Mouse (Mus musculus): ENCODE measurements around the gene Zfp13.
"Not testable (repeated sequence)": the region's sequence is repeated elsewhere in the genome, so short reads cannot be mapped to it uniquely, and the experiment has no call there.

The Zfp13 gene

DNA sequence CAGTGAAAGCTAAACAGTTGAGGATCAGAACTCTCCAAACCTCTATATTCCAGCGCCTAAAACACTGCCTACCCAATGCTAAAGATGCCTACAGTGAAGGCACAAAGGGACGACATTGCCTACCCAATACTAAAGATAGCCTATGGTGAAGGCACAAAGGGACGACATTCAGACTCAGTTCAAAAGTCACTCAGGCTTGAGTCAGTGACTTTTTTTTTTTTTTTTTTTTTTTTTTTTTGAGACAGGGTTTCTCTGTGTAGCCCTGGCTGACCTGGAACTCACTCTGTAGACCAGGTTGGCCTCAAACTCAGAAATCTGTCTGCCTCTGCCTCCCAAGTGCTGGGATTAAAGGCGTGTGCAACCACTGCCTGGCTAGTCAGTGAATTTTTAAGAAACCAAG, 4.1 kb downstream of the Zfp13 start:
- in situ Hi-C loops (cut with MboI; ENCODE audit: unreplicated experiment in 2 of 2): not testable (repeated sequence)

- in situ Hi-C loops (cut with MboI; ENCODE audit: unreplicated experiment in 2 of 2): no loop called here
These were observed 6.4 kb downstream of the Zfp13 start for GRCm38 (mm10) chr17:23592926-23593300.

DNA sequence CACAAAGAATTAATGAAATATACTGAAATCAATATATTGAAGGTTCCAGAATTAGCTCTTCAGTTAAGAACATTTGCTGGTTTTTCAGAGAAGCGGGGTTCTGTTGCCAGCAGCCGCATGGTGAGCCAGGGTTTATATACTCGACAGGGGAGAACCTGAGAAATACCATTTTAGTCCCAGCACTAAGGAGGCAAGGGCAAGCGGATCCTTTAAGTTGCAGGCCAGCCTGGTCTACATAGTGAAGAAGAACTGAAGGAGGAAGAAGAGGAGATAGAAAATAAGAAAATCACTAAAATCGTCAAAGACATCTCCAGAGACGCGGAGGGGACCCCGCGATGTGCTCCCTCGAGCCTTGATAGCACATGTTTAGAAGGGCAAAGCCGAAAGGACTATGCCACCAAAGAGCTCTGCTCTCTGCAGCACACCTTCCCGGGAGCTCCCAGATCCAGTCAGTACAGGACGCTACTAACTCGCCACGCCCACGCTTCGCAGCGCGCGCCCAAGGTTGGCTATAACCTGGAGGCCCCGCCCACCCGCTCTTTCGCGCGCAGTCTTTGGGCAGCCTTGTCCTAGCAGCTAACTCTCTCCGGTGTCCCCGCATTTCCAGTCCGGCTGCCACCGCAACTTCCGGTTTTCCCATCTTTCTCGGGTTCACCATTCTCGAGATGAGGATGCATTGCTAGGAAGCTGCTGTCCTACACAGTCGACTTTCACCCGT, 6.9 kb downstream of the Zfp13 start:
- in situ Hi-C loops (cut with MboI; ENCODE audit: unreplicated experiment in 2 of 2): no loop called here

DNA sequence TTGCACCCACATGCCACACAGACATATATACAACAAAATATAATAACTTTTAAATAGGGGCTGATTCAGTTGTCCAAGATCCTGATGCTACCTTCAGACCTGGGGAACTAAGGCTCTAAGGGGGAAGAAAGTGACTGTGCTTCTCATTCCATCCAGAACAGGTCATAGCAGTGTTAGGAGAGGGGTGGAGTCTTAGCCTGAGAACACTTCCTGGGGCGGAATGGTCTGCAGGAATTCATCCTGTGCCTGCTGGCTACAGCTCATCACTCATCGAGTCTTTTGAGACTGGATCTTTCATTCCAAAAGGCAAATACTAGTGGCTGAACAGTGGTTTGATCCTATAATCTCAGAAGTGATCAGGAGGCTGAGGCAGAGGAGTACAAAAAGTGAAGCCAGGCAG, 12.0 kb downstream of the Zfp13 start:
- in situ Hi-C loops (cut with MboI; ENCODE audit: unreplicated experiment in 2 of 2): no loop called here

DNA sequence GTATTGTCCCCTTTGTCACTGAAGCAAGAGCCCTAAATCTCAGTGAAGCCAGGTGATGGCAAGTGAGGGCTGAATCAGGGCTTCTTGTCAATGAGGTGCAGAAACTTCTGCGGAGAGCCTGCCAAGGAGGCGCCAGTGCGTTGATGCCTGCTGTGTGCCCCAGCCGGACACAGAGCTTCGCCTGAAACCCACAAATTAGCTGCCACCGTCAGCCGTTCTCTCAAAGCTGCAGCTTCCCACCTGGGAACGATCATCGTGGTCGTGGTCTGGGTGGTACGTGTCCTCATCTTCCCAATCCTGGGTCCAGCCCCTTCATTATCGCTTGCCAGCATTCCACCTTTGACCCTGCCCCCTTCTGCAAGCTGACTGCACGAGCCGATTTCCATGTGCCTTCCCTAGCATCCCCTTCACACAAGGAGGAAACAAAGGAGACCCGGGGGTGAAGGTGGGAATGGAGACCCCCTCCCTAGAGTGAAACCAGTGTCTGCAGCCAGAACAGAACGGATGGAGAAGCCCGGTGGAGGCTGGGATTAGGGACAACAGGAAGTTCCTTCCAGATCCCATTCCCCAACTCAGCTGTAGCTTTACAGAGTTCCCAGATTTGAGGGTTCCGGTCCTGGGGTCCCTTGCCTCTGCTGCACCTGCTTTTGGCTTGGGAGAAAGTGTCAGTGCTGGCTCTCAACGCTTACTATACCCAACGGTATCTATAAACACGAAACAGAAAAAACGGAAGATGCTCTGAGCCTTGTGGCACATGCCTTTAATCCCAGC, 13.4 kb downstream of the Zfp13 start:
- in situ Hi-C loops (cut with MboI; ENCODE audit: unreplicated experiment in 2 of 2): no loop called here

GRCm38 (mm10) chr17:23584786-23585185, 14.5 kb downstream of the Zfp13 start:
- in situ Hi-C loops (cut with MboI; ENCODE audit: unreplicated experiment in 2 of 2): no loop called here

DNA sequence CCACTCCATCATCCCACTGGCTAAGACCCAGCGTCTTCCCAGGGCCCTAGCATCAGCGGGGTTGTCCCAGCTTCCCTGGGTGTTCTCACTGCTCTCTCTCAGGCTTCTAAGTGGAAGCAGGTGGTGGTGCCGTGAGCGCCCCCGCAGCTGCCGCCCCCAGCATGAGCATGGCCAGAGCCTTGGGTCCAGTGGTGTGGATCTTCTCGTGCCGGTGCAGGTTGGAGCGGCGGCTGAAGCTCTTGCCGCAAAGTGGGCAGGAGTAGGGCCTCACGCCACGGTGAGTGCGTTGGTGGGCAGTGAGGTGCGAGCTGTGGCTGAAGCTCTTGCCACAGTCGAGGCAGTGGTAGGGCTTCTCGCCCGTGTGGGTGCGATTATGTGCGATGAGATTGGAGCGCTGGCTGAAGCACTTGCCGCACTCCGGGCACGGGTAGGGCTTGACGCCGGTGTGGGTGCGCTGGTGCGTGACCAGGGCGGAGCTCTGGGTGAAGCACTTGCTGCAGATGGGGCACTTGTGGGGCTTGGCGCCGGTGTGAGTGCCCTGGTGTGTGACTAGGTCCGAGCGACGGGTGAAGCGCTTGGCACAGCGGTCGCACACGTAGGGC, 23.2 kb downstream of the Zfp13 start:
- in situ Hi-C loops (cut with MboI; ENCODE audit: unreplicated experiment in 2 of 2): loop anchor here (10.0 kb wide), 2 partner anchors 49 to 129 kb away; no protein-coding TSS in a partner anchor

GRCm38 (mm10) chr17:23574130-23574529, 25.2 kb downstream of the Zfp13 start:
- in situ Hi-C loops (cut with MboI; ENCODE audit: unreplicated experiment in 2 of 2): loop anchor here (5.0 to 25.0 kb wide), 6 partner anchors 33 to 1887 kb away; partner anchors contain the start of genes Gm10226 (in 1 of the 2) and Zfp946 (in 1 of the 2)

GRCm38 (mm10) chr17:23572059-23572458, 27.2 kb downstream of the Zfp13 start:
- in situ Hi-C loops (cut with MboI; ENCODE audit: unreplicated experiment in 2 of 2): loop anchor here (5.0 to 25.0 kb wide), 6 partner anchors 35 to 1885 kb away; partner anchors contain the start of genes Gm10226 (in 1 of the 2) and Zfp946 (in 1 of the 2)

DNA sequence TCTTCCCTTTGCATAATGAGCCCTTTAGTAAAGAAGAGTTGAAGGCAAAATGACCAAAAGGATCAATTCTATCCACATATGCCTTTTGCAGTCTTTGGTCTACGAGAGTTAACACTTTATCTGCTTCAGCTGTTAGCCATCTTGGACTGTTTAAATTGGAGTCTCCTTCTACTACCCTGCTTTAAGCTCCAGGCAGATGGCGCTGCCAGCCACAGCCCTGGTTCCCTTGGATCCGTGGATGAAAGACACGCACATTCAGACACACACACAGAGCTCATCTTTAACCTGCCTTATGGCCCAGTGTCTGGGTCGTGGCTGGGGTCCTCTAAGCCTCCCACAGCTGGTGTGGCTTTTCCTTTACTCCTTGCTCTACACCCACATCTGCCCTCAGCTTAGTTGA, 28.2 kb downstream of the Zfp13 start:
- in situ Hi-C loops (cut with MboI; ENCODE audit: unreplicated experiment in 2 of 2): loop anchor here (5.0 to 25.0 kb wide), 6 partner anchors 36 to 1884 kb away; partner anchors contain the start of genes Gm10226 (in 1 of the 2) and Zfp946 (in 1 of the 2)

DNA sequence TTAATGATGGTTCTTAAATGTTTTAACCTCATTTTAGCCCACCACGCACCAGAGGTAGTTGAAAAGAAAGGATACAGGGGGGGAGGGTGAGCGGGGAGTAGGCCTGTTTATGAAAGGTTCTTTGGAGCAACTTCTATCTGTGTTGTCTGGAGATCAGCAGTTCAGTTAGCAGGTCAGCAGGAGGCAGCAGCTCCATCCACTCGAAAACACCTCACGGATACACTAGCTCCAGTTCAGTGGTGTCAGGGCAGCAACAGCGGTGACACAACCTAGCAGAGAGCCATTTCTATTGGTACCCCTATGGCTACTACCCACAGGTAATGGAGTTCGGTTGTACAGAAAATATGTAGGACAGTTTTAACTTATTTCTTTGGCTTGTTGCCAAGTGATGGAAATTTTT, 29.3 kb downstream of the Zfp13 start:
- in situ Hi-C loops (cut with MboI; ENCODE audit: unreplicated experiment in 2 of 2): loop anchor here (5.0 to 25.0 kb wide), 6 partner anchors 37 to 1883 kb away; partner anchors contain the start of genes Gm10226 (in 1 of the 2) and Zfp946 (in 1 of the 2)

DNA sequence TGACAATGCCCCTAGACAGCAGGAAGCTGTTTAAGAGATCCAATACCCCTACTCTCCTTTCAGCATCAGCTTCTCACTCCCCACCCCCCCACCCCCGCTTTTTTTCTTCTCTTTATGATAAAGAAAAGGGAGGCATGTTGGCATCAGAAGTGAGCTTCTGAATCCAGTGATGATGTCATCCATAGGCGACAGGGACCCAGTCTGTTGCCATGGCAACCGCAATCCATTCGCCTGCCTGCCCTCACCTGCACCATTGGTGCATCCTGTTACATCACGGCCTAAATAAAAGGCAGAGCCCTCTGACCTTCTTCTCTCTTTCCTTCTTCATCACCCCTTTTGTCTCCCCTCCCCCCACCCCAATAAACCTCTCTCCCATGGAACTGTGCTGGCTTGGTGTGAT, 30.9 kb downstream of the Zfp13 start:
- in situ Hi-C loops (cut with MboI; ENCODE audit: unreplicated experiment in 2 of 2): loop anchor here (5.0 to 25.0 kb wide), 5 partner anchors 34 to 1881 kb away; partner anchors contain the start of genes Zfp945 (in 2 of the 2), Gm10226 (in 1 of the 2), Zfp40 (in 1 of the 2) and Zfp946 (in 1 of the 2)

DNA sequence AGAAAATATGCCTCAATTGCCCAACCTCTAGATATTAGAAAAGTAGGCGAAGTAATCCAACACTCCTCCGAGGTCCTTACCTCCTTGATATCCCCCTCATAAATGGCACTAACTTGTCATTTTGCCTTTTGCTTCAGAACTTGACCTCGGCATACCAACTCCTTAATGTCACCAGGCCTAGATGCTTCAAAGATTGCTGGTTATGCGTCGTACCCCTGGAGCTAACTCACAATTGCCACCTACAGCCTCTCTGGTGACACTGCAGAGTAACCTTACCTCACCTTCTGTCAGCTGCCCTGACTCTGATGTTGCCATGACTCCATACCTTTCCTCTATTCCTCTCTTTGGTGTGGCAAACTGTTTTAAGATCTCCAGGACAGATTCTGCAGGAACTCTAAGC, 32.5 kb downstream of the Zfp13 start:
- in situ Hi-C loops (cut with MboI; ENCODE audit: unreplicated experiment in 2 of 2): loop anchor here (5.0 to 25.0 kb wide), 5 partner anchors 36 to 1879 kb away; partner anchors contain the start of genes Zfp945 (in 2 of the 2), Gm10226 (in 1 of the 2), Zfp40 (in 1 of the 2) and Zfp946 (in 1 of the 2)

- in situ Hi-C loops (cut with MboI; ENCODE audit: unreplicated experiment in 2 of 2): loop anchor here (10.0 to 25.0 kb wide), 4 partner anchors 370 to 1877 kb away; partner anchors contain the start of genes Zfp945 (in 2 of the 2), Gm10226 (in 1 of the 2), Zfp40 (in 1 of the 2) and Zfp946 (in 1 of the 2)
These were observed 34.9 kb downstream of the Zfp13 start for GRCm38 (mm10) chr17:23564368-23564715.

DNA sequence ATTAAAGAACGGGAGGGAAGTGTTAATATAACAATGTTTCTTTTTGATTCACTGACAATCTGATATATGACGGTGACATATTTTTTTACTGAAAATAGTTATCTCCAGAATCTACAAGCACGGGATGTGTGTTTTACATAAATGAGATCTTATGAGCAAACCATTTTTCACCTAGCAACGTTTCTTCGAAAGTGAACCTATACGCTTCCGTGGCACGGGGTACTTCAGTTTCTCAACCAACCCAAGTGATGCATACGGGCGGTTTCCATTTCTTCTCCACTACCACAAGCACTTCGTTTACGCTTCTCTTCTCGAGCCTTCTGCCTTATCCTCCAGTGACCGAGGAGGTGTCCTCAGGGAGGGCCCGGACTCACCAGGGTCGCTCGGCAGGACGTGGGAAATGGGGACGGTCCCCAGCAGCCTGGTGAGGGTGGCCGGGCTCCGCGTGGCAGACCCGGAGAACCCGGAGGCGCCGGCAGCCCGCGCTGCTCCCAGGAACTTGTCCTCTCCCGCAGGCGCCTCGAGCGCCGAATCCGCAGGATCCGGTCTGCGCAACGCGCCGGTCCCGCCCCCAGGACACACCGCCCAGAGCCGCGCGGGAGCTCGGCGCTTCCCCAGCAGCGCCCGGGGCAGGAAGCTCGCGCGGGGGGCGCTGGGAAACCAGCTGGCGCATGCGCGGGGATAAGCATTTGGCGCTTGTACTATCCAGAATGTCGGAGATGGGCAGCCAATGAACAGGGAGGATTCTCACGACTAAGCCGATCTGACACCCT, 35.5 kb downstream of the Zfp13 start, which contains the start of gene Zfp213:
Gene Zfp213 (minus strand): TSS at position 644 of the 773 bp plus-strand sequence.
- in situ Hi-C loops (cut with MboI; ENCODE audit: unreplicated experiment in 2 of 2): loop anchor here (10.0 to 25.0 kb wide), 4 partner anchors 369 to 1876 kb away; partner anchors contain the start of genes Zfp945 (in 2 of the 2), Gm10226 (in 1 of the 2), Zfp40 (in 1 of the 2) and Zfp946 (in 1 of the 2)

DNA sequence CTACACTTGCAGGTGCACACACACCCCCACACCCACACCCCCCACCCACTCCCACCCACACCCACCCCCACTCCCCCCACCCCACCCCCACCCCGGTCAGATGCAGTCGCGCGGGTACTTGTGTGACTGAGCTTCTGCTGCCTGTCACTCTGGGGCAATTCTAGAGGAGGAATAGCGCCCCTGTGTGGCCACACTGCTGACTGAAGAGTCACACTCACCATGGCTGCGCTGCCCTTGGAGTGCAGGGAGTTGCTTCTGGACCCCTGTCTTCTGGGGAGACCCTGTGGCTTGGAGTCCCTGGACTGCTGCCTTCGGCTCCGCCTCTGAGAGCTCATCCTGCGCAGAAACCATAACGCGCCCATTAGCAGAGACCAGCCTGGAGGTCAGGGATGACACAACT, 39.5 kb downstream of the Zfp13 start:
- in situ Hi-C loops (cut with MboI; ENCODE audit: unreplicated experiment in 2 of 2): loop anchor here (10.0 to 25.0 kb wide), 4 partner anchors 365 to 1872 kb away; partner anchors contain the start of genes Zfp945 (in 2 of the 2), Gm10226 (in 1 of the 2), Zfp40 (in 1 of the 2) and Zfp946 (in 1 of the 2)

DNA sequence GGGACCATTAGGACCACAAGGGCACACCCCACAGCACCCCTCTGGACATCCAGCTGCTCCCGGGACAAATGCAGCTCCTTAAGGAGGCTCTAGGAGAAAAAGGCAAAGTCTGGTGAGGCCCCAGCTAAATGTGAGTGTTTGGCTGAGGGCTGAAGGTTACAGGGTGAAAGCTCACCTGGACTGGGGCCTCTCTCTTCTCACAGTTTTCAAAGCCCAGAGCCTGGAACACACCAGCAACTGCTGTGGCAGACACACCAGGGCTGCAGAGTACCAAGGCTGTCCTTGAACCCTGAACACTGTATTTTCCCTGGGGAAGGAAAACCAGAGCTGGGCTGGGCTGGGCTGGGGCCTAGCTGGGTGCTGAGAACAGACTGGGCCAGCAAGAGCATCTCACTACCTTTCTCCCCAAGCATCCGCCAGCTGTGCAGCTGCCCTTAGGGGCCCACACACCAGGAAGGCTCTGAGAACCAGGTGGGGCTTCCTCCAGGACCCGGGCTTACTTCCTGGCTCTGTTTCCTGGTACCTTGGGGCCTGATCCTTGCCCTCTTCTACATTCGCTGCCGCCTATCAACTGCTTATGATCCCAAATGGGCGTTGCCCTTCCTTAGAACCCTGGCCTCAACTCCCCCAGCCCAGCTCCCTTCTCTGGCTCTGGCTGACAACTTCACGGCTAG, 43.9 kb downstream of the Zfp13 start:
- in situ Hi-C loops (cut with MboI; ENCODE audit: unreplicated experiment in 2 of 2): loop anchor here in 1 of 2 experiments (25.0 kb wide), 2 partner anchors 1143 to 1868 kb away; partner anchors contain the start of genes Gm10226 and Zfp946

DNA sequence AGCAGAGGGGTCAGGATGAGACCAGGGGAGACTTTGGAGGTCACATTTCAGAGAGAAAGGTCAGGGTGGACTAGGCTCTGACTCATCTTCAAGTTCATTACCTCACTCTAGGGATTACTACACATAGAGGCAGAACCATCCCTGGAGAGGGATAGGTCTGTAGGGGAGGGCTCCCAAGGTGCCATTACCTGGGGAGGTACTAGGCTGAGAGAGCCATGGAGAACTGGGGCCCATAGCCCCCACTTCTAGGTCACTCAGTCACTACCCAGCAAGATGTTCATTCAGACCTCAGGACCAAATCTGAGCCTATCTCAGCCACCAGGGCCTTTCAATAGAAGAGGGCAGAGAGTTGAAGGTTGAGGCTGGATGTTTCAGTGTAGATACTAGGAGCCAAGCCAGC, 45.0 kb downstream of the Zfp13 start:
- in situ Hi-C loops (cut with MboI; ENCODE audit: unreplicated experiment in 2 of 2): loop anchor here in 1 of 2 experiments (25.0 kb wide), 2 partner anchors 1142 to 1867 kb away; partner anchors contain the start of genes Gm10226 and Zfp946
